Mouse (Mus musculus): Measurements from ENCODE around the gene Ptprn2.

Gene Ptprn2

GRCm38 (mm10) chr12:116873866-116874585, 388.5 kb downstream of the Ptprn2 start:
- DNase-seq (ENCODE audit: low read depth, low spot score) = no peak

- DNase-seq (ENCODE audit: low read depth, low spot score) = no peak
These were observed 402.2 kb downstream of the Ptprn2 start for GRCm38 (mm10) chr12:116887496-116888281.

GRCm38 (mm10) chr12:116888856-116889255, 403.3 kb downstream of the Ptprn2 start:
- no peak for DNase-seq (ENCODE audit: low read depth, low spot score)

- DNase-seq (ENCODE audit: low read depth, low spot score) = no peak
These were observed 407.1 kb downstream of the Ptprn2 start for GRCm38 (mm10) chr12:116892584-116892983.

GRCm38 (mm10) chr12:116896651-116897050, 411.1 kb downstream of the Ptprn2 start:
- DNase-seq (ENCODE audit: low read depth, low spot score) = no peak

- DNase-seq (ENCODE audit: low read depth, low spot score) = no peak
These were observed 416.3 kb downstream of the Ptprn2 start for GRCm38 (mm10) chr12:116901773-116902172.

- DNase-seq (ENCODE audit: low read depth, low spot score) = no peak
These were observed 421.9 kb downstream of the Ptprn2 start for GRCm38 (mm10) chr12:116907424-116907823.

- no peak for DNase-seq (ENCODE audit: low read depth, low spot score)
These were observed 423.1 kb downstream of the Ptprn2 start for GRCm38 (mm10) chr12:116908668-116909067.

- DNase-seq (ENCODE audit: low read depth, low spot score) = no peak
These were observed 431.3 kb downstream of the Ptprn2 start for GRCm38 (mm10) chr12:116916776-116917175.

- no peak for DNase-seq (ENCODE audit: low read depth, low spot score)
These were observed 433.7 kb downstream of the Ptprn2 start for GRCm38 (mm10) chr12:116919185-116919584.

GRCm38 (mm10) chr12:116919691-116920526, 434.4 kb downstream of the Ptprn2 start:
- DNase-seq (ENCODE audit: low read depth, low spot score) = no peak

GRCm38 (mm10) chr12:116927115-116927514, 441.6 kb downstream of the Ptprn2 start:
- DNase-seq (ENCODE audit: low read depth, low spot score) = no peak

GRCm38 (mm10) chr12:116927516-116927915, 442.0 kb downstream of the Ptprn2 start:
- DNase-seq (ENCODE audit: low read depth, low spot score) = no peak

- no peak for DNase-seq (ENCODE audit: low read depth, low spot score)
These were observed 452.8 kb downstream of the Ptprn2 start for GRCm38 (mm10) chr12:116938158-116938854.

- DNase-seq (ENCODE audit: low read depth, low spot score) = no peak
These were observed 458.4 kb downstream of the Ptprn2 start for GRCm38 (mm10) chr12:116943883-116944282.

GRCm38 (mm10) chr12:116948151-116948928, 462.8 kb downstream of the Ptprn2 start:
- no peak for DNase-seq (ENCODE audit: low read depth, low spot score)

GRCm38 (mm10) chr12:116949726-116950125, 464.2 kb downstream of the Ptprn2 start:
- DNase-seq (ENCODE audit: low read depth, low spot score) = no peak

GRCm38 (mm10) chr12:116952452-116953205, 467.1 kb downstream of the Ptprn2 start:
- DNase-seq (ENCODE audit: low read depth, low spot score) = no peak

- no peak for DNase-seq (ENCODE audit: low read depth, low spot score)
These were observed 473.6 kb downstream of the Ptprn2 start for GRCm38 (mm10) chr12:116959164-116959563.

GRCm38 (mm10) chr12:116963906-116964305, 478.4 kb downstream of the Ptprn2 start:
- DNase-seq (ENCODE audit: low read depth, low spot score) = no peak

Measured in CD4-positive helper T cell, adult 2 months (primary cell).